Mouse (Mus musculus) CH12.LX (cell line): ENCODE measurements at regions not wholly inside any gene's neighbourhood (a gene's known extent, or its start where the extent isn't known, plus 50 kb on each side); places are given as distances from the start of the nearest gene placed in this dataset.

Experiments used
- CHD2 ChIP-seq: IDR thresholded peaks from 2 replicates; pipeline ENCODE4 v1.6.1; 2011; ENCODE audit warnings: low read length, improper control_type of control experiment
- CTCF ChIP-seq, 2 experiments: IDR thresholded peaks in 1 of 2; conservative IDR thresholded peaks in 1 of 2; 2 replicates each; pipeline ENCODE4 v1.5.1; 2011 to 2012; ENCODE audit warnings: low read depth in 2 of 2, low read length in 2 of 2, improper control_type of control experiment in 1 of 2, inconsistent platforms in 1 of 2, mild to moderate bottlenecking in 1 of 2, moderate library complexity in 1 of 2
- EP300 ChIP-seq: IDR thresholded peaks from 2 replicates; pipeline ENCODE4 v1.6.1; 2011; ENCODE audit warnings: low read length, improper control_type of control experiment
- IRF4 ChIP-seq: IDR thresholded peaks from 2 replicates; pipeline ENCODE4 v1.6.1; 2014; ENCODE audit warnings: low read depth, mild to moderate bottlenecking, inconsistent platforms, low read length, improper control_type of control experiment
- JUND ChIP-seq: conservative IDR thresholded peaks from 2 replicates; pipeline ENCODE4 v1.6.1; 2011; ENCODE audit warnings: low read depth, low read length, improper control_type of control experiment
- MAX ChIP-seq: IDR thresholded peaks from 2 replicates; pipeline ENCODE4 v1.6.1; 2011; ENCODE audit warnings: low read length, improper control_type of control experiment
- MXI1 ChIP-seq: IDR thresholded peaks from 2 replicates; pipeline ENCODE4 v1.6.1; 2011; ENCODE audit warnings: mild to moderate bottlenecking, low read depth, low read length, improper control_type of control experiment
- NELFE ChIP-seq: IDR thresholded peaks from 2 replicates; pipeline ENCODE4 v1.6.1; 2011; ENCODE audit warnings: low read depth, low read length, improper control_type of control experiment
- POLR2A ChIP-seq: IDR thresholded peaks from 2 replicates; pipeline ENCODE4 v1.6.1; 2011; ENCODE audit warnings: low read depth, mild to moderate bottlenecking, improper control_type of control experiment, low read length
- SIN3A ChIP-seq: IDR thresholded peaks from 2 replicates; pipeline ENCODE4 v1.6.1; 2012; ENCODE audit warnings: low read length, improper control_type of control experiment, inconsistent platforms
- TBP ChIP-seq: conservative IDR thresholded peaks from 2 replicates; pipeline ENCODE4 v1.6.1; 2011; ENCODE audit warnings: low read depth, low read length, improper control_type of control experiment
- UBTF ChIP-seq: IDR thresholded peaks from 2 replicates; pipeline ENCODE4 v1.6.1; 2012; ENCODE audit warnings: low read depth, mild to moderate bottlenecking, inconsistent platforms, low read length, improper control_type of control experiment, moderate library complexity

- TF ChIP-seq CTCF (conservative IDR thresholded peaks at IDR 0.05 in 1 of 2, IDR thresholded peaks at IDR 0.05 in 1 of 2; ENCODE audit: low read depth in 2 of 2, low read length in 2 of 2) (no peak), UBTF (no peak), EP300 (no peak), JUND (no peak), TBP (no peak), SIN3A (no peak), NELFE (no peak), POLR2A (no peak), MAX (no peak), CHD2 (no peak), IRF4 (no peak), MXI1 (no peak)
Measured at GRCm38 (mm10) chr1:168967334-168967733, 535.3 kb upstream of the Pbx1 start.
